Mouse (Mus musculus): ENCODE measurements around the gene Akr7a5. TPM values are rescaled to one million over a fixed set of nuclear protein-coding genes. Genes with fewer than 3 reads are reported as not detected.

The Akr7a5 gene
- polyA plus RNA-seq (2015; fragmentation: Nextera tagmentation; extraction: Ambion mirVana), result 201 and 210 TPM in 2 replicates

GRCm38 (mm10) chr4:139310171-139310898 is at the start of gene Akr7a5, which contains the start of gene Pqlc2:
TSS of gene Akr7a5 (plus strand) at chr4:139310744.
TSS of gene Pqlc2 (minus strand) at chr4:139310708.
- ATAC-seq (ENCODE audit: low FRiP score, low TSS enrichment), result peak; percentile 86
- peak within 1 kb of the TSS; percentile 95 for H3K4me2 ChIP-seq (replicated peaks; ENCODE audit: low read depth, low read length)
- under 1% methylated on average over 61 of the region's 63 CpGs for WGBS

GRCm38 (mm10) chr4:139262981-139263380 is 47.6 kb upstream of the Akr7a5 start:
- no peak overlapping the region for H3K4me3 ChIP-seq (ENCODE audit: low read length)
- peaks cover 59% of the 10 kb centered on the region for H3K36me3 ChIP-seq (ENCODE audit: insufficient read depth, low read length)
- no peak overlapping the region for H3K9ac ChIP-seq (replicated peaks; ENCODE audit: low read length)
- no peak for ATAC-seq (ENCODE audit: low FRiP score, low TSS enrichment)
- H3K4me1 ChIP-seq (ENCODE audit: insufficient read depth, low read length), result no peaks in the 10 kb centered on the region
- H3K27ac ChIP-seq (ENCODE audit: low read length), result no peak overlapping the region
- WGBS, result 86% methylated on average over 6 of the region's 6 CpGs
- no peak overlapping the region for H3K4me2 ChIP-seq (replicated peaks; ENCODE audit: low read depth, low read length)
- no peaks in the 10 kb centered on the region for H3K9me3 ChIP-seq (ENCODE audit: low read length)
- H3K27me3 ChIP-seq (ENCODE audit: insufficient read depth, low read length), result no peaks in the 10 kb centered on the region

More at GRCm38 (mm10) chr4:139310171-139310898, at the start of gene Akr7a5, which contains the start of gene Pqlc2:
- Histone ChIP-seq H3K27me3 (ENCODE audit: insufficient read depth, low read length) (no peaks in the 10 kb centered on the region), H3K36me3 (ENCODE audit: insufficient read depth, low read length) (peaks cover 11% of the 10 kb centered on the region), H3K9ac (replicated peaks; ENCODE audit: low read length) (peak within 1 kb of the TSS; percentile 92), H3K4me1 (ENCODE audit: insufficient read depth, low read length) (peaks cover 19% of the 10 kb centered on the region; the same call in 1 of the 2 replicates), H3K27ac (ENCODE audit: low read length) (peak within 1 kb of the TSS; percentile 89), H3K4me3 (ENCODE audit: low read length) (peak within 1 kb of the TSS; percentile 84), H3K9me3 (ENCODE audit: low read length) (no peaks in the 10 kb centered on the region)

DNA sequence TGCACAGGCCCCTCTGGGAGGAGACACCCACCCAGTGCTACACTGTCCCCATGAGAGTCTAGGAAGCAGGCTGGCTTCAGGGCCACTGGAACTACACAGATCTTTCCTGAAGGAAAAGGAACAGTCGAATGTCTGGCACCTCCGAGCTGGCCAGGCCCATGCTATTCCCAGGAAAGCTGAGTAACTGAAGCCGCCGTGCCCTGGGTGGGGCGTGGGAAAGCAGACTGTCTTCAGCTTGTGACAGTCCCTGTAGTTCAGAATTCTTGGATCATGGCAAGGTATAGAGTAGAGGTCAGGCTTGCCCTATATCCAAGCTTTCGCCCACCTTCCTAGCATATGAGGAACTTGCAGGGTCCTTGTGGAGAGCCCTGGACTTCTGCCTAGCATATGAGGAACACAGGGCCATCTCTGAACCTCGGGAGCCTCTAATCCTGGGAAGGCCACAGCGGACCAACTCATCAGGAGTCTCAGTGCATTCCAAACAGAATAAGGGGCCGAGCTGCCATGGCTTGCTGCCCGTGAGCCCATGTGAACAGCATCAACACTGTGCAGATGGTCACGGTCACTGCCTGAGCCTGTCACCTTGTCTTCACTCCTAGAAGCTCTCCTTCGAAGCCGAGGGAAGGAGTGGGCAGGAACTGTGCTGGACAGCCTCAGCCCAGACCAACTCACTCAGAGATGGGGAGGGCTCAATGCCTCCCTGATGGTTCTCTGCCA is 44.6 kb upstream of the Akr7a5 start:
- Histone ChIP-seq H3K4me2 (replicated peaks; ENCODE audit: low read depth, low read length) (no peak overlapping the region), H3K27me3 (ENCODE audit: insufficient read depth, low read length) (no peaks in the 10 kb centered on the region), H3K4me1 (ENCODE audit: insufficient read depth, low read length) (no peaks in the 10 kb centered on the region), H3K9me3 (ENCODE audit: low read length) (no peaks in the 10 kb centered on the region), H3K36me3 (ENCODE audit: insufficient read depth, low read length) (peaks cover 46% of the 10 kb centered on the region), H3K27ac (ENCODE audit: low read length) (no peak overlapping the region), H3K9ac (replicated peaks; ENCODE audit: low read length) (no peak overlapping the region), H3K4me3 (ENCODE audit: low read length) (no peak overlapping the region)
- 0 out of 2 replicates have a peak, but pooled peaks have one; percentile 44 for ATAC-seq (ENCODE audit: low FRiP score, low TSS enrichment)
- WGBS, result 69% methylated on average over 13 of the region's 13 CpGs

DNA sequence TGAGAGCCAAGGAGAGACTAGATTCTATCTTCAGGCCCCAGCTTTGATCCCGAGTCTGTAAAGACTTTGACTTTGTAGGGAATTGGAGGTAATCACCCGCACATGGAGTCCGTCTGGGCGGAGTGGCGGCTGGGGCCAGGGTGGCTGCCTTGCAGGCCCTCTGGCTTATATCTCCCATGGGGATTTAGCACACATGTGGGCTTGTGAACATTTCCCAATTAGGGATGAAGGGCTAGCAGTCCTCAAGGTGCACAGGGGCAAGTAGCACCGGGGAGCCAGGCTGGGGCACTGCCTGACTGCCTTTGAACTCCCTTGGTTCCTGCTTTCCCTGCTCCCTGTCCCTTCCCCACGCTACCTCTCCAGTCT is 44.1 kb upstream of the Akr7a5 start:
- Histone ChIP-seq H3K9me3 (ENCODE audit: low read length) (no peaks in the 10 kb centered on the region), H3K4me3 (ENCODE audit: low read length) (no peak overlapping the region), H3K27ac (ENCODE audit: low read length) (no peak overlapping the region), H3K36me3 (ENCODE audit: insufficient read depth, low read length) (peaks cover 46% of the 10 kb centered on the region), H3K27me3 (ENCODE audit: insufficient read depth, low read length) (no peaks in the 10 kb centered on the region), H3K9ac (replicated peaks; ENCODE audit: low read length) (no peak overlapping the region), H3K4me1 (ENCODE audit: insufficient read depth, low read length) (no peaks in the 10 kb centered on the region), H3K4me2 (replicated peaks; ENCODE audit: low read depth, low read length) (no peak overlapping the region)
- 72% methylated on average over 7 of the region's 7 CpGs for WGBS
- ATAC-seq (ENCODE audit: low FRiP score, low TSS enrichment), result no peak

DNA sequence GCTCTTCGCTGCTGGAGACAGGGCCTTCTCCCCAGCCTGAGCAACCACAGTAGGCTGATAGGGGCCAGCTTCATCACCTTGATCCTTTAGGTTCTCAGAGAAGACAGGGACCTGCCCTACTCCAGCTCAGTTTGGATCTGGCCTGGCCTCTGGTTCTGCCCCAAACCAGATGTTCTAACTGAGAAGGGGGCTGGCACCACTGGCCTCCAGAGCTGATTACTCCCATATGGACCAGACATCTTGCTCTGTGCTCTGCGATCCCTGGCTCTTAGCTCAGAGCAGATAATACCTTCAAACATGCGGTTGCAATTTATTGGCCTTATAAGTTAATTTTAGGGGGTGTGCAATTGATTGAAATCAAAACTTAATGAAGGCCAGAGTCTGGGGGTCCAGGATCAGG is 43.2 kb upstream of the Akr7a5 start:
- 90% methylated on average over 3 of the region's 3 CpGs for WGBS
- ATAC-seq (ENCODE audit: low FRiP score, low TSS enrichment), result no peak
- Histone ChIP-seq H3K4me1 (ENCODE audit: insufficient read depth, low read length) (no peaks in the 10 kb centered on the region), H3K9me3 (ENCODE audit: low read length) (no peaks in the 10 kb centered on the region), H3K9ac (replicated peaks; ENCODE audit: low read length) (no peak overlapping the region), H3K36me3 (ENCODE audit: insufficient read depth, low read length) (peaks cover 40% of the 10 kb centered on the region), H3K27me3 (ENCODE audit: insufficient read depth, low read length) (no peaks in the 10 kb centered on the region), H3K4me2 (replicated peaks; ENCODE audit: low read depth, low read length) (no peak overlapping the region), H3K27ac (ENCODE audit: low read length) (no peak overlapping the region), H3K4me3 (ENCODE audit: low read length) (no peak overlapping the region)

- Histone ChIP-seq H3K27ac (ENCODE audit: low read length) (no peak overlapping the region), H3K4me1 (ENCODE audit: insufficient read depth, low read length) (no peaks in the 10 kb centered on the region), H3K9me3 (ENCODE audit: low read length) (no peaks in the 10 kb centered on the region), H3K27me3 (ENCODE audit: insufficient read depth, low read length) (no peaks in the 10 kb centered on the region), H3K4me3 (ENCODE audit: low read length) (no peak overlapping the region), H3K36me3 (ENCODE audit: insufficient read depth, low read length) (peaks cover 31% of the 10 kb centered on the region), H3K4me2 (replicated peaks; ENCODE audit: low read depth, low read length) (no peak overlapping the region), H3K9ac (replicated peaks; ENCODE audit: low read length) (no peak overlapping the region)
- no peak for ATAC-seq (ENCODE audit: low FRiP score, low TSS enrichment)
- 86% methylated on average over 1 of the region's 1 CpGs for WGBS
Measured at GRCm38 (mm10) chr4:139268242-139268641, 42.3 kb upstream of the Akr7a5 start.

GRCm38 (mm10) chr4:139270168-139270567 is 40.4 kb upstream of the Akr7a5 start:
- H3K4me3 ChIP-seq (ENCODE audit: low read length), result no peak overlapping the region
- no peak for ATAC-seq (ENCODE audit: low FRiP score, low TSS enrichment)
- H3K9ac ChIP-seq (replicated peaks; ENCODE audit: low read length), result no peak overlapping the region
- no peaks in the 10 kb centered on the region for H3K9me3 ChIP-seq (ENCODE audit: low read length)
- no peak overlapping the region for H3K4me2 ChIP-seq (replicated peaks; ENCODE audit: low read depth, low read length)
- peaks cover 18% of the 10 kb centered on the region for H3K36me3 ChIP-seq (ENCODE audit: insufficient read depth, low read length)
- H3K27ac ChIP-seq (ENCODE audit: low read length), result no peak overlapping the region
- H3K4me1 ChIP-seq (ENCODE audit: insufficient read depth, low read length), result no peaks in the 10 kb centered on the region
- no peaks in the 10 kb centered on the region for H3K27me3 ChIP-seq (ENCODE audit: insufficient read depth, low read length)
- WGBS, result 83% methylated on average over 3 of the region's 3 CpGs

- WGBS, result 79% methylated on average over 9 of the region's 9 CpGs
- Histone ChIP-seq H3K4me3 (ENCODE audit: low read length) (no peak overlapping the region), H3K9ac (replicated peaks; ENCODE audit: low read length) (no peak overlapping the region), H3K36me3 (ENCODE audit: insufficient read depth, low read length) (peaks cover 13% of the 10 kb centered on the region; the same call in 1 of the 2 replicates), H3K27ac (ENCODE audit: low read length) (no peak overlapping the region), H3K4me2 (replicated peaks; ENCODE audit: low read depth, low read length) (no peak overlapping the region), H3K27me3 (ENCODE audit: insufficient read depth, low read length) (no peaks in the 10 kb centered on the region), H3K4me1 (ENCODE audit: insufficient read depth, low read length) (no peaks in the 10 kb centered on the region), H3K9me3 (ENCODE audit: low read length) (no peaks in the 10 kb centered on the region)
- no peak for ATAC-seq (ENCODE audit: low FRiP score, low TSS enrichment)
Measured at GRCm38 (mm10) chr4:139271562-139271961, 39.0 kb upstream of the Akr7a5 start.

DNA sequence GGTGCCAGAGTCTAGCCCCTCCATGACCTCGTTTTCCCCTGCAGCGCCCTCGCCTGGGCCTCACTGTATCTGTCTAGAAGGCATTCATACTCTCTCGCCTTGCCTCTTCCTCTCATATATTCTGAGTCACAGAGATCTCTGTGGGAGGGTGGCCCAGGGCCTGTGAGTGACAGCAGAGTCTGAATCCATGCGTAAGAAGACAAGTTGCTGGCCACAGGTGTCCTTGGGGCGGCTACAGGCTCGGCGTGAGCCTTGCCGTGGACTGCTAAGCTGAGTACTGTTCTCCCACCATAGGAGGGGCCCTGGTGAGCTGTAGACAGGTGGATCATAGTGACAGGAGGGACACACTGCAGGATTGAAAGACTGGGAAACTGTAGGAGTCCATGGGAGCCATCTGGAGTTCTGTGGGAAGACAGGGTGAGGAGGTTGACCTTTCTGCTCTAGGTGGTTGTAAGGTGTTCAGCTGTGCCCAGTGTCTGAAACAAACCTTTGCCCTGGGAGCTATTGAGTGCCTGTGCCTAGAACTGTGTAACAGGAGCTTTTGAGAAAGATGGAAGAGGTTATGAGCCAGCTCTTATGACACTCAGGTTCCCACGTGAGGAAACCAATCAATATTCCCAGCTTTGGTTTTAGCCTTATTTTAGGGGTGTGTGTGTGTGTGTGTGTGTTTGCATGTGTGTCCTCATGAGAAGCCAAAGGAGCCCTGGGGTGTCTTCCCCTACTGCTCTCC is 37.4 kb upstream of the Akr7a5 start:
- no peaks in the 10 kb centered on the region for H3K9me3 ChIP-seq (ENCODE audit: low read length)
- H3K4me1 ChIP-seq (ENCODE audit: insufficient read depth, low read length), result no peaks in the 10 kb centered on the region
- ATAC-seq (ENCODE audit: low FRiP score, low TSS enrichment), result no peak
- H3K36me3 ChIP-seq (ENCODE audit: insufficient read depth, low read length), result peaks cover 5% of the 10 kb centered on the region; the same call in 1 of the 2 replicates
- H3K4me3 ChIP-seq (ENCODE audit: low read length), result no peak overlapping the region
- 70% methylated on average over 10 of the region's 10 CpGs for WGBS
- H3K4me2 ChIP-seq (replicated peaks; ENCODE audit: low read depth, low read length), result no peak overlapping the region
- H3K27ac ChIP-seq (ENCODE audit: low read length), result no peak overlapping the region
- no peak overlapping the region for H3K9ac ChIP-seq (replicated peaks; ENCODE audit: low read length)
- no peaks in the 10 kb centered on the region for H3K27me3 ChIP-seq (ENCODE audit: insufficient read depth, low read length)
